Mouse (Mus musculus) yolk sac, embryonic 10.5 days (tissue): Measurements from ENCODE around the gene Pacrg.

Experiments used
- DNase-seq: peaks from one replicate; pipeline ENCODE4 v3.0.0-alpha.2; 2017; ENCODE audit warnings: low spot score

Gene Pacrg

GRCm38 (mm10) chr17:10493124-10493523 is 347.0 kb downstream of the Pacrg start:
- peak; percentile 27 for DNase-seq

GRCm38 (mm10) chr17:10490374-10491169 is 349.5 kb downstream of the Pacrg start:
- DNase-seq = no peak

- DNase-seq = no peak
Observed at GRCm38 (mm10) chr17:10488873-10489272, 351.2 kb downstream of the Pacrg start.

- DNase-seq = no peak
Observed at GRCm38 (mm10) chr17:10483945-10484546, 356.1 kb downstream of the Pacrg start.

- DNase-seq = no peak
Observed at GRCm38 (mm10) chr17:10481081-10481480, 359.0 kb downstream of the Pacrg start.

- DNase-seq = peak; percentile 47
Observed at GRCm38 (mm10) chr17:10479020-10479707, 360.9 kb downstream of the Pacrg start.

- no peak for DNase-seq
Observed at GRCm38 (mm10) chr17:10478377-10478776, 361.7 kb downstream of the Pacrg start.

GRCm38 (mm10) chr17:10476807-10477206 is 363.3 kb downstream of the Pacrg start:
- DNase-seq = no peak

GRCm38 (mm10) chr17:10474972-10475371 is 365.1 kb downstream of the Pacrg start:
- no peak for DNase-seq

GRCm38 (mm10) chr17:10473826-10474384 is 366.2 kb downstream of the Pacrg start:
- no peak for DNase-seq

- no peak for DNase-seq
Observed at GRCm38 (mm10) chr17:10473175-10473574, 366.9 kb downstream of the Pacrg start.

- no peak for DNase-seq
Observed at GRCm38 (mm10) chr17:10469874-10470568, 370.1 kb downstream of the Pacrg start.

- no peak for DNase-seq
Observed at GRCm38 (mm10) chr17:10467102-10467501, 373.0 kb downstream of the Pacrg start.

GRCm38 (mm10) chr17:10465467-10465866 is 374.6 kb downstream of the Pacrg start:
- DNase-seq = no peak

- no peak for DNase-seq
Observed at GRCm38 (mm10) chr17:10464700-10465099, 375.4 kb downstream of the Pacrg start.

GRCm38 (mm10) chr17:10463626-10464025 is 376.5 kb downstream of the Pacrg start:
- no peak for DNase-seq

GRCm38 (mm10) chr17:10460916-10461315 is 379.2 kb downstream of the Pacrg start:
- DNase-seq = no peak

GRCm38 (mm10) chr17:10458743-10459142 is 381.4 kb downstream of the Pacrg start:
- DNase-seq = no peak

GRCm38 (mm10) chr17:10456409-10456808 is 383.7 kb downstream of the Pacrg start:
- no peak for DNase-seq

GRCm38 (mm10) chr17:10455961-10456360 is 384.1 kb downstream of the Pacrg start:
- no peak for DNase-seq

GRCm38 (mm10) chr17:10454406-10454805 is 385.7 kb downstream of the Pacrg start:
- no peak for DNase-seq

- DNase-seq = no peak
Observed at GRCm38 (mm10) chr17:10452801-10453200, 387.3 kb downstream of the Pacrg start.
